Mouse (Mus musculus): Measurements from ENCODE around the gene Gm49425. TPM values are rescaled to one million over a fixed set of nuclear protein-coding genes. Genes with fewer than 3 reads are reported as not detected.

The Gm49425 gene
- polyA plus RNA-seq, 1 experiment from 2014 or later, result not detected

DNA sequence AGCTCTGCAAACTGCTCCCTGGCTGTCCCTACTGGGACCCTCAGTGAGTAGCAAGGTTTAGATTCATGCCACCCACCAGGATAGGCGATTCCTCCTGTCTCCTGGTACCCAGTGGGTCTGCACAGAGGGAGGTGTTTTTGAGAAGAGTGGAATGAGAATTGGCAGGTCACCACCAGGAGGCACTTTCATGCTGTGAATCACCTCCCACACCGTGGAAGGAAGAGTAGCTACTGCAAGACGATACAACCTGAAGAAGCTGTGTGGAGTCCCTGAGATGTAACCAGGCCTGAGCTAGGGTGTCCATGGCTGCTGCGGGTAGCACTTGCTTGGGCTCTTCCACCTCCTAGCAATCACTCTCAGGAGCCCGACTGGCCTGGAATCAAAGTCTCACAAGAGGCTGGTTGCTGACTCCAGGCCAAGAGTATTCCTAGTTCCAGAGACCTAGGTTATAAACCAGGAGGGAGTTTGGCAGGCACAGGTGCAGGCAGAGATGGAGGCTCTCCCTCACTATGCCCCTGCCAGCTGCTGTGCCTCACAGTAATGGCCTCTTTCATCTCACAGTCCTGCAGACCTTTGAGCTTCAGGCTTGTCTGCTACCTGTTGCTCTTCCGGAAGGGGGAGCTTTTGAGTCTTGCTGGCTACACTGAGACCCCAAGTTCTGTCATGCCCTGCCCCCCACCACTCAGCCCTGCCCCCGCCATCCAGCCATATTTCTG is 21.0 kb upstream of the Gm49425 start:
- Histone ChIP-seq H3K36me3 (replicated peaks; ENCODE audit: control insufficient read depth, insufficient read depth) (no peaks in the 10 kb centered on the region), H3K9me3 (ENCODE audit: control insufficient read depth, low read length) (no peaks in the 10 kb centered on the region), H3K9ac (no peak overlapping the region), H3K27me3 (ENCODE audit: control insufficient read depth, insufficient read depth, low read length) (no peaks in the 10 kb centered on the region), H3K4me3 (replicated peaks; ENCODE audit: low read length) (no peak overlapping the region), H3K4me1 (replicated peaks; ENCODE audit: control insufficient read depth, insufficient read depth, low read length) (no peaks in the 10 kb centered on the region), H3K27ac (no peak overlapping the region), H3K4me2 (replicated peaks) (no peak overlapping the region)
- 42% methylated on average over 7 of the region's 7 CpGs for WGBS
- DNase-seq (ENCODE audit: low spot score) (no peak), ATAC-seq (ENCODE audit: low FRiP score) (no peak)

DNA sequence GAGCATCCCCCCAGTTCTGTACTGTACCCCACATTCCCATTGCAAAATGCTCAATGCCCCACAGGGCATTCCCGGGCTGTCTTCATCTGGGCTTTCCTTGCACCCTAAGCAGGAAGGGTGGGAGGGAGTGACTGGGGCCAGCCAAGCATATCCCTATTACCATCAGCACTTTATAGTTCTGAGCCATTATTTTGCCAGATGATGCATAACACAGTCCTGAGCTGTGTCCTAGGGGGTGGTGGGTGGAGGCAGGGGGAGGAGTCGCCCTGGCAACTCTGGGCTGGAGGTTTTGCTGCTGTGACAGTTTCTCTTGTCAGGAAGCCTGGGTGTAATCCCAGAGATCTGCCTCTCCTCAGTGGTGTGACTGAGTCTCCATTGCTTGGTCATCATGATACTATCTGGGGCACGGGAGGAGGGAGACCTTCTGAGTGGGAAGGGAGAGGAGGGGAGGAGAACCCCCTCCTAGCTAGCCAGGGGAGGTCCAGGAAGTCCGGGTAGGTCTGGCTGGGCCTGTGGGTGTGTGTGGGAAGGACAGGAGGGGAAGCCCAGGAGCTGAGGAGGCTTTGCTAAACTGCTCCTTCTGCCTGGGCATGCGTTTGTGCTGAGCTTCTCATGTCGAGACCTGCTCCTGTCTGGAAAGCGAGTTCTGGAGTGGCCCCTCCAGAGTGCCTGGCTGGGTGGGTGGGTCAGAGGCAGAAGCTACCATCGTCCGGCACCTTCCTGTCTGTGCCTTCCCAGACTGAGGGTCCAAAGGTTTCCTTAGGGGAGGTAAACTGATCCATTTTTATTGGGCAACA is 19.2 kb upstream of the Gm49425 start:
- no peak overlapping the region for H3K4me2 ChIP-seq (replicated peaks)
- H3K27me3 ChIP-seq (ENCODE audit: control insufficient read depth, insufficient read depth, low read length), result no peaks in the 10 kb centered on the region
- H3K9me3 ChIP-seq (ENCODE audit: control insufficient read depth, low read length), result no peaks in the 10 kb centered on the region
- no peaks in the 10 kb centered on the region for H3K4me1 ChIP-seq (replicated peaks; ENCODE audit: control insufficient read depth, insufficient read depth, low read length)
- H3K4me3 ChIP-seq (replicated peaks; ENCODE audit: low read length), result no peak overlapping the region
- no peak overlapping the region for H3K9ac ChIP-seq
- no peaks in the 10 kb centered on the region for H3K36me3 ChIP-seq (replicated peaks; ENCODE audit: control insufficient read depth, insufficient read depth)
- DNase-seq (ENCODE audit: low spot score) (no peak), ATAC-seq (ENCODE audit: low FRiP score) (no peak)
- H3K27ac ChIP-seq, result no peak overlapping the region
- WGBS, result 58% methylated on average over 9 of the region's 9 CpGs

DNA sequence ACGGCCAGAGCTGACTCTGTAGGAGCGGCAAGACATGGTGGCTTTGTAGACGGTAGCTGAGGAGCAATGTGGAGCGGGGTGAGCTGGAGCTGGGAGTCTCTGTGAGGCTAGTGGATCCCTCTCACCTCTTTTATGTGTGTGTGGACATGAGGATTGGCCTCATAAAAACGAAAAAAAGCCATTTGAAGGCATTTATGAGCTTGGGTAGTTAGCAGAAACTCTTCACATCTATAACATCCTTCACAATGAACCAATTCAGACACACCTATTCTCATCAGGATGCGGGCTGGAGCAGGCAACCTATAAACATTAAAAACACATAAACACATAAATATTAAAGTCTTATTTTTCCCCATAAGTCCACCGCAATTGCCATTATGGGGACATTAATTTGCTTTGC is 15.7 kb upstream of the Gm49425 start, which contains the start of gene Krt84:
Gene Krt84 (minus strand): TSS at position 101 of the 400 bp plus-strand sequence.
- no peaks in the 10 kb centered on the region for H3K36me3 ChIP-seq (replicated peaks; ENCODE audit: control insufficient read depth, insufficient read depth)
- WGBS, result 85% methylated on average over 7 of the region's 7 CpGs

DNA sequence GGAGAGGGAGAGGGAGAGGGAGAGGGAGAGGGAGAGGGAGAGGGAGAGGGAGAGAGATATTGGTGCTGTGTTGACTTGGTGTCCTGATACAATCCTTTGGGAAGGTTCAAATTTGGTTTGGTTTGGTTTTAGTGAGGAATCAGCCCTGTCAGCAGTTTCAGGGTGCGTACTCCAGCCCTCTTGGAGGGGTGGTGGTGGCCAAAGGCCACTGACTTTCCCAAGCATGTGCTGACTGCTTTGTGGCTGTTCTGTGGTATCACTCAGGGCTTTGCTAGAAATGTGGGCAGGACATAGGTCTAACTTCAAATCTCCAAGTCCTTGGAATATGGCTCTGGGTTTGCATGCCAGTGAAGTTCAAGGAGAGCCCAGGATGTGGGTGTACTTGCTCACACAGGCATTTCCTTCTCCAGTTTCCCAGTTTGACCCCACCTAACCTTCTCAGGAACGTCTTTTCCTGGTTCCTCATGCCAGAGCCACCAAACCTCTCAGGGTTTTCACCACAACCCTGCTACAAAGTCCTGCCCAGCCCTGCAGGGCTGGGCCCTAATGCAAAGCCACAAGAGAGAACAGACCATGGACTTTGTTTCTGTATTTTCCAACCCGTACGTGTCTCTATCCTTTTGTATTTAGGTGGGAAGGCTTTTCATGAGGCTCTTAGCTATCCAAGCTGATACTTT is 5.6 kb upstream of the Gm49425 start:
- H3K9ac ChIP-seq, result no peak overlapping the region
- no peak overlapping the region for H3K27ac ChIP-seq
- H3K27me3 ChIP-seq (ENCODE audit: control insufficient read depth, insufficient read depth, low read length), result no peaks in the 10 kb centered on the region
- ATAC-seq (ENCODE audit: low FRiP score) (no peak), DNase-seq (ENCODE audit: low spot score) (no peak)
- H3K36me3 ChIP-seq (replicated peaks; ENCODE audit: control insufficient read depth, insufficient read depth), result no peaks in the 10 kb centered on the region
- H3K4me1 ChIP-seq (replicated peaks; ENCODE audit: control insufficient read depth, insufficient read depth, low read length), result no peaks in the 10 kb centered on the region
- no peak overlapping the region for H3K4me3 ChIP-seq (replicated peaks; ENCODE audit: low read length)
- WGBS, result 90% methylated on average over 4 of the region's 4 CpGs
- no peak overlapping the region for H3K4me2 ChIP-seq (replicated peaks)
- no peaks in the 10 kb centered on the region for H3K9me3 ChIP-seq (ENCODE audit: control insufficient read depth, low read length)

More for the DNA sequence above, 15.7 kb upstream of the Gm49425 start, which contains the start of gene Krt84:
- no peak for DNase-seq (ENCODE audit: low spot score)
- Histone ChIP-seq H3K27me3 (ENCODE audit: control insufficient read depth, insufficient read depth, low read length) (no peaks in the 10 kb centered on the region), H3K9me3 (ENCODE audit: control insufficient read depth, low read length) (no peaks in the 10 kb centered on the region), H3K9ac (no peak within 1 kb of the TSS), H3K4me2 (replicated peaks) (no peak within 1 kb of the TSS), H3K4me1 (replicated peaks; ENCODE audit: control insufficient read depth, insufficient read depth, low read length) (no peaks in the 10 kb centered on the region), H3K27ac (no peak within 1 kb of the TSS), H3K4me3 (replicated peaks; ENCODE audit: low read length) (no peak within 1 kb of the TSS)
- no peak for ATAC-seq (ENCODE audit: low FRiP score)

DNA sequence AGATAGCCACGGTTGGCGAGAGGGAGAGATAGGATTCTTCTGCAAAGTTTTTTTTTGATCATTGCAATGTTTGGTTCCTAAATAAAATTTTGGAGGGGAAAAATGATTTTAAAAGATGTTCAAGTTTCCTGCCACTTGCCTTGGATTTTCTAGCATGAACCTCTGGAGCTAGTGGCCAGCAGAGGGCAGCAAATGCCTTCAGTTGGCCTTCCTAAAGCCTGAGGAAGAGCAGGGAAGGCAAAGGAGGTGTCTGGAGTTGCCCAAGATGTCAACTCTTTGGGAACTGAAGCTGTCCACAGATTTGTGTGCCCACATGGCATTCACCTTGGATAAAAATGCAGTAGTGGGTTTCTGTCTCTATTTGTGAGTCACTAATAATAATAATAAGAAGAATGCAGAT is 2.7 kb upstream of the Gm49425 start:
- WGBS, result 21% methylated on average over 2 of the region's 2 CpGs

DNA sequence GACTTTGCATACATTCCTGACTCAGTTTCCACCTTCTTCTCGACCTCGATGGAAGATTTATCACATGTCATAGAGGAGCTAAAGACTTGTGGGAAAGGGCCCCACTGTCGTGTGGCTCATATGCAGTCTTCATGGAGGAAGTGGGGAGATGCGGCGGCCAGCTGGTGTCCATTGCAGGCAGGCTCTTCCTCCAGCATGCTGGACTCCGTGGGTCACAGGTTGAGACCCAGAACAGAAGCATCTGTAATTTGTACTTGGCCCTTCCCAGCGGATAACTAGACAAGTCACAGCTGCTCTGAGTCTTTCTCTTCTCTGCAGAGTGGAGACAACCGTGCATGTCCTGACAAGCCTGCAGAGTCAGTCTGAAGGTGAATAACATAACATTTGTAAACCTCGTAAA is 8.8 kb downstream of the Gm49425 start:
- H3K4me1 ChIP-seq (replicated peaks; ENCODE audit: control insufficient read depth, insufficient read depth, low read length), result no peaks in the 10 kb centered on the region
- H3K27me3 ChIP-seq (ENCODE audit: control insufficient read depth, insufficient read depth, low read length), result no peaks in the 10 kb centered on the region
- no peak overlapping the region for H3K4me3 ChIP-seq (replicated peaks; ENCODE audit: low read length)
- H3K4me2 ChIP-seq (replicated peaks), result no peak overlapping the region
- no peak for ATAC-seq (ENCODE audit: low FRiP score)
- 86% methylated on average over 9 of the region's 9 CpGs for WGBS
- H3K9me3 ChIP-seq (ENCODE audit: control insufficient read depth, low read length), result no peaks in the 10 kb centered on the region
- no peak overlapping the region for H3K9ac ChIP-seq
- H3K36me3 ChIP-seq (replicated peaks; ENCODE audit: control insufficient read depth, insufficient read depth), result no peaks in the 10 kb centered on the region
- no peak for DNase-seq (ENCODE audit: low spot score)
- no peak overlapping the region for H3K27ac ChIP-seq

More for the DNA sequence above, 2.7 kb upstream of the Gm49425 start:
- ATAC-seq (ENCODE audit: low FRiP score) (no peak), DNase-seq (ENCODE audit: low spot score) (peak; percentile 91)
- H3K9ac ChIP-seq, result no peak overlapping the region
- H3K36me3 ChIP-seq (replicated peaks; ENCODE audit: control insufficient read depth, insufficient read depth), result no peaks in the 10 kb centered on the region
- no peaks in the 10 kb centered on the region for H3K9me3 ChIP-seq (ENCODE audit: control insufficient read depth, low read length)
- H3K4me3 ChIP-seq (replicated peaks; ENCODE audit: low read length), result no peak overlapping the region
- no peaks in the 10 kb centered on the region for H3K4me1 ChIP-seq (replicated peaks; ENCODE audit: control insufficient read depth, insufficient read depth, low read length)
- no peaks in the 10 kb centered on the region for H3K27me3 ChIP-seq (ENCODE audit: control insufficient read depth, insufficient read depth, low read length)
- H3K27ac ChIP-seq, result no peak overlapping the region
- H3K4me2 ChIP-seq (replicated peaks), result no peak overlapping the region

DNA sequence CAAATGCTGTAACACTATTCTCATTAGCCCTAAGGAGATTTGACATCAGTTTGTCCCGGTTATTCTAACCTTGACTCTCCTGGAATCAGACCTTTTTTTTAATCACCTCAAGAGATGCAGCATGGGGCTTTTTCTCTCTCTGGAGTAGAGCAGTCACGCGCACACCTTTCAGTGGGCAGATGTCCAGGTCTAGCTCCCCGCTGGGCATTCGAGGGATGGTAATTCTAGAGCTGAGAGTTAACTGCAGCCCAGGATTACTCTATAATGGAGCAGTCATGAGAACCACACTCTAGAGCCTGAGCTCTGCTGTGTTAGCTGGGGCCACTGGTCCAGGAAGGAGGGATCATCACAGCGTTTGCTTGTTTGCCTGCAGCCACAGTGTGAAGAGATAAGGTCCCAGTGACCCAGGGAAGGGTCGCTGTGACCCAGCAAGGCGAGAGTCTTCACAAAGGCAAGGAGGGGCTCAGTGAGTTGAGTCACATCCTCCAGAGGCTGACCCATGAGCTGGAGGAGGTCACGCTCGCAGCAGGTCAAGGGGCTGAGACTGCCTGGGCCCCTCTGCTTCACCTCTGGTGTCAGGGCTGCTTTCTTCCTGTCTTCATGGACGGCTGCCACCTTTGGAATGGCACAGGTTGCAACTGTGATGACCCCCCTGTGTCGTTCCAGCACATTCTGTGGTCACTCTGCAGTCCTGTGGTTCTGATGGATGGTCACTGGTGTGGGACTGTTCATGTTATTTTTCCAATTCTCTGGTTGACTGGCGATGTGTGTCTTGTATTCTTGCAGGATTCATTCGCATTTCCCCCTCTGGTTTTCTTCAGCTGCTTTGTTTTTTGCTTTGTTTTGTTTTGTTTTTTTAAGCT is 9.9 kb downstream of the Gm49425 start:
- H3K4me2 ChIP-seq (replicated peaks), result no peak overlapping the region
- no peak overlapping the region for H3K9ac ChIP-seq
- WGBS, result 62% methylated on average over 14 of the region's 14 CpGs
- no peak for DNase-seq (ENCODE audit: low spot score)
- H3K4me3 ChIP-seq (replicated peaks; ENCODE audit: low read length), result no peak overlapping the region
- no peaks in the 10 kb centered on the region for H3K9me3 ChIP-seq (ENCODE audit: control insufficient read depth, low read length)
- H3K27ac ChIP-seq, result no peak overlapping the region
- ATAC-seq (ENCODE audit: low FRiP score), result no peak
- no peaks in the 10 kb centered on the region for H3K27me3 ChIP-seq (ENCODE audit: control insufficient read depth, insufficient read depth, low read length)
- H3K36me3 ChIP-seq (replicated peaks; ENCODE audit: control insufficient read depth, insufficient read depth), result no peaks in the 10 kb centered on the region
- no peaks in the 10 kb centered on the region for H3K4me1 ChIP-seq (replicated peaks; ENCODE audit: control insufficient read depth, insufficient read depth, low read length)

DNA sequence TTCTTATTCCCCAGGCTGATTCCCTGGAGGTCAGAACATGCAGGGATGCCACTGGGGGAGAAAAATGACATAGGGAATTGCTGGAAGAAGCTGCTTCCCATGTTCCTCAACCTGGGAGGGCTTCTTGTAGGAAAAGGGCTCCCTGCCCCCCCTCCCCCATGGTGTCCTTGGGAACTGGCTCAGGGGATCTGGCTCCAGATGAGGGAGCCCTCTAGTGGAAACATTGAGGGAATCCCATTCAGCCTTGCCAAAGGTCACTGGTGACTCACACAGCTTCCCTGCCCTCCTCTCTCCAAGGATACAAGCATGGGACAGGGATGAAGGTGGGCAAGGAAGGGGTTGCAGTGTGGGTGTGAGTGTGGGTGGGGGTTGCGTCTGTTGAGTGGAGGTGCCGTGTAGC is 19.9 kb downstream of the Gm49425 start:
- H3K9ac ChIP-seq, result no peak overlapping the region
- ATAC-seq (ENCODE audit: low FRiP score) (no peak), DNase-seq (ENCODE audit: low spot score) (no peak)
- H3K4me2 ChIP-seq (replicated peaks), result no peak overlapping the region
- no peak overlapping the region for H3K27ac ChIP-seq
- no peaks in the 10 kb centered on the region for H3K27me3 ChIP-seq (ENCODE audit: control insufficient read depth, insufficient read depth, low read length)
- no peaks in the 10 kb centered on the region for H3K36me3 ChIP-seq (replicated peaks; ENCODE audit: control insufficient read depth, insufficient read depth)
- H3K9me3 ChIP-seq (ENCODE audit: control insufficient read depth, low read length), result no peaks in the 10 kb centered on the region
- H3K4me3 ChIP-seq (replicated peaks; ENCODE audit: low read length), result no peak overlapping the region
- WGBS, result 71% methylated on average over 2 of the region's 2 CpGs
- no peaks in the 10 kb centered on the region for H3K4me1 ChIP-seq (replicated peaks; ENCODE audit: control insufficient read depth, insufficient read depth, low read length)
